Mouse (Mus musculus) hindbrain, embryonic 10.5 days (tissue): ENCODE results near the gene Bdh1. TPM values are rescaled to one million over a fixed set of nuclear protein-coding genes. Genes with fewer than 3 reads are reported as not detected.

Experiments used
- DNase-seq: peaks from one replicate; pipeline ENCODE4 v3.0.0-alpha.2; 2017; ENCODE audit warnings: low spot score
- H3K27ac ChIP-seq: fragments of 300-500 bp; sonication (generic); 2 replicates; pipeline ENCODE4 v1.5.1; 2016; ENCODE audit warnings: mild to moderate bottlenecking, moderate library complexity
- H3K27me3 ChIP-seq: fragments of 300-500 bp; sonication (generic); 2 replicates; pipeline ENCODE4 v1.6.1; 2016; ENCODE audit warnings: mild to moderate bottlenecking; ENCODE audit not compliant: poor library complexity, insufficient read depth, severe bottlenecking
- H3K36me3 ChIP-seq: fragments of 300-500 bp; sonication (generic); 2 replicates; pipeline ENCODE4 v1.6.1; 2016; ENCODE audit warnings: mild to moderate bottlenecking, moderate library complexity
- H3K4me1 ChIP-seq: fragments of 300-500 bp; sonication (generic); replicated peaks from 2 replicates; pipeline ENCODE4 v1.6.1; 2016; ENCODE audit warnings: mild to moderate bottlenecking
- H3K4me3 ChIP-seq: fragments of 300-500 bp; sonication (generic); 2 replicates; pipeline ENCODE4 v1.5.1; 2016; ENCODE audit warnings: mild to moderate bottlenecking, moderate library complexity
- H3K9me3 ChIP-seq: fragments of 300-500 bp; sonication (generic); 2 replicates; pipeline ENCODE4 v1.6.1; 2016; ENCODE audit warnings: mild to moderate bottlenecking, moderate library complexity
- WGBS: fragments of 180-500 bp; shearing (Covaris S2); methylation state at CpG from one replicate; pipeline ENCODE4 v1.1.7; 2016; 5-methylcytosine and 5-hydroxymethylcytosine counted together
- polyA plus RNA-seq: library from polyadenylated mRNA; unstranded; fragments of >200 nt; fragmentation: Nextera tagmentation; extraction: Ambion mirVana; gene quantifications from 2 replicates; pipeline ENCODE4 v1.2.1, GENCODE M21; 2016

Gene Bdh1
- polyA plus RNA-seq, 1 experiment from 2014 or later, result 28.8 TPM

DNA sequence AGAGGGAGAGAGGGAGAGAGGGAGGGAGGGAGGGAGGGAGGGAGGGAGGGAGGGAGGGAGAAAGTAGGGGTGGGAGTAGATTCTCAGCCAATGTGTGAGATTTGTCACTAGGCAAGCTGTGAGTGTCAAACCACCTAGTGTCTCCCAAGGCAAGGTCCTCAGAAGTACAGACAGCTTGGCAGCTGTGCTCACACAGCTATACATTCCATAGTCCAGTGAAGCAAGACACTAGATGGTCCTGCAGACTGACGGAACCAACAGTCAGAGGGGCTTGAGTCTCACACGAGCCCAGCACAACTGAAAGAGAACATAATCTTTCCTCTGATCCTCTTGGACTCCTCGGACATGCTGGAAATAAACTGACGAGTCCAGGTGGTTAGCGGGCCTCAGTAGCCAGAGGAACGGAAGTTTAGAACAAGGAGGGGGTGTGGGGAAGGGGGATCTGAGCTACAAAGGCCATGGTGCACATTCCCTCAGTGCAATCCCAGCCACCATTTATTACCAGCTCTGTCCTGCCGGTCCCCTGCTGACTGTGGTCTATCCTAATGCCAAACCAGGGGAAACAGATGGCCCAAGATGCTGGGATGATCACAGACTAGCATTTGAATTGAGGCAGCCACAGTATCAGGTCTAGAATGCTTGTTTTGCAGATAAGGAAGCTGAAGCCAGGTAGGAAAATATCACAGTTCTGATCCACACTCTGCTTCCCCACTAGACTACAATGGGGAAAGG lies 55.0 kb downstream of the Bdh1 start:
- 63% methylated on average over 7 of the region's 7 CpGs for whole genome bisulfite sequencing
- H3K27ac ChIP-seq, result no peak overlapping the region

GRCm38 (mm10) chr16:31485336-31485735 lies 63.3 kb downstream of the Bdh1 start:
- whole genome bisulfite sequencing, result 88% methylated on average over 5 of the region's 5 CpGs
- no peak for DNase-seq
- H3K36me3 ChIP-seq, result no peaks in the 10 kb centered on the region

More for the DNA sequence above, 55.0 kb downstream of the Bdh1 start:
- H3K4me1 ChIP-seq, result peaks cover 12% of the 10 kb centered on the region; the same call in 1 of the 2 replicates
- no peak for DNase-seq
- H3K9me3 ChIP-seq, result peaks cover 9% of the 10 kb centered on the region; the same call in 1 of the 2 replicates
- no peaks in the 10 kb centered on the region for H3K36me3 ChIP-seq
- no peak overlapping the region for H3K4me3 ChIP-seq
- H3K27me3 ChIP-seq, result no peaks in the 10 kb centered on the region

GRCm38 (mm10) chr16:31487266-31487665 lies 65.2 kb downstream of the Bdh1 start:
- Histone ChIP-seq H3K36me3 (no peaks in the 10 kb centered on the region), H3K27ac (0 out of 2 replicates have a peak overlapping the region, but pooled peaks have one; percentile 8), H3K4me3 (no peak overlapping the region), H3K27me3 (peaks cover 13% of the 10 kb centered on the region; the same call in 1 of the 2 replicates), H3K9me3 (no peaks in the 10 kb centered on the region), H3K4me1 (peaks cover 23% of the 10 kb centered on the region)
- DNase-seq, result no peak
- WGBS, result 80% methylated on average over 3 of the region's 3 CpGs

More at GRCm38 (mm10) chr16:31485336-31485735, 63.3 kb downstream of the Bdh1 start:
- Histone ChIP-seq H3K4me3 (no peak overlapping the region), H3K4me1 (peaks cover 23% of the 10 kb centered on the region), H3K27me3 (no peaks in the 10 kb centered on the region), H3K9me3 (no peaks in the 10 kb centered on the region), H3K27ac (no peak overlapping the region)

DNA sequence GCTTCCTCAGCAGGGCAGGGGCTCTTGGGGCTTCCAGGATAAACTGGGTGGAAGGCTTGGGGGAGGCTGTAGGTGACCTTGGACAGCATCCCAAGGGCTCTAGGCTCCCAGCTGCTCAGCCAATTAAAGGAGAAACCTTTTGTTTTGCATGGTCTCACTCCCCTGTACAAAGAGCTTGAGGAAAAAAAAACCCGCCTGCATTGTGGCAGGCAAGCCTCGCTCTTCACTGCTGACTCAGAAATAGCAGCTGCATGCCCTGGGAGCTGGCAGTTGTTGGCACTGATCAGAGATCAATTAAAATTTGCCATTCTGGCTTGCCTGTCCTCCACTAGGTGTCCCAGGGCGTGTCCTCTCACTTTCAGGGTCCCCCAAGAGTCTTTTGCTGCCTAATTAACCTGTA lies 67.0 kb downstream of the Bdh1 start:
- H3K4me1 ChIP-seq, result peaks cover 42% of the 10 kb centered on the region
- no peak for DNase-seq
- 29% methylated on average over 3 of the region's 3 CpGs for WGBS
- H3K36me3 ChIP-seq, result no peaks in the 10 kb centered on the region
- no peaks in the 10 kb centered on the region for H3K9me3 ChIP-seq
- no peak overlapping the region for H3K4me3 ChIP-seq
- H3K27me3 ChIP-seq, result peaks cover 21% of the 10 kb centered on the region; the same call in 1 of the 2 replicates
- H3K27ac ChIP-seq, result peak overlapping the region; percentile 36

DNA sequence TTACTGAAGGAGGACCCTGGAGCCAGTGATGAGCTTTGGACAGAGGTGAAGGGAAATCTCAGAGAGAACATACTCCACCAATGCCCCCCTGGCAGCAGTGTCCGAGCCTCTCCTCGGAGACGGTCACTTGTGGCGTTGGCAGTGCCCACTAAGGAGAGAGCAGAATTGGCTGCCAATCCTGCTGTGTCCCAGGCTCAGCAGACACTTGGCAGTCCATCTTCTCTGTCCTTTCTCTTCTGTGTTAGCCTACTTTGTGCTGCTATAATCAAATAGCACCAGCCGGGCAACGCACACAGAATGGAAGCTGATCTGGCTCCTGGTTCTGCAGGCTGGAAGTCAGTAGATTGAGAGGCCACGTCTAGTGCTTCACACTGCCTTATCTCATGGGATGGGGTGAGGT lies 68.9 kb downstream of the Bdh1 start:
- Histone ChIP-seq H3K27ac (no peak overlapping the region), H3K9me3 (no peaks in the 10 kb centered on the region), H3K4me1 (peaks cover 56% of the 10 kb centered on the region), H3K4me3 (no peak overlapping the region), H3K27me3 (peaks cover 24% of the 10 kb centered on the region; the same call in 1 of the 2 replicates), H3K36me3 (no peaks in the 10 kb centered on the region)
- no peak for DNase-seq
- whole genome bisulfite sequencing, result 92% methylated on average over 7 of the region's 7 CpGs

DNA sequence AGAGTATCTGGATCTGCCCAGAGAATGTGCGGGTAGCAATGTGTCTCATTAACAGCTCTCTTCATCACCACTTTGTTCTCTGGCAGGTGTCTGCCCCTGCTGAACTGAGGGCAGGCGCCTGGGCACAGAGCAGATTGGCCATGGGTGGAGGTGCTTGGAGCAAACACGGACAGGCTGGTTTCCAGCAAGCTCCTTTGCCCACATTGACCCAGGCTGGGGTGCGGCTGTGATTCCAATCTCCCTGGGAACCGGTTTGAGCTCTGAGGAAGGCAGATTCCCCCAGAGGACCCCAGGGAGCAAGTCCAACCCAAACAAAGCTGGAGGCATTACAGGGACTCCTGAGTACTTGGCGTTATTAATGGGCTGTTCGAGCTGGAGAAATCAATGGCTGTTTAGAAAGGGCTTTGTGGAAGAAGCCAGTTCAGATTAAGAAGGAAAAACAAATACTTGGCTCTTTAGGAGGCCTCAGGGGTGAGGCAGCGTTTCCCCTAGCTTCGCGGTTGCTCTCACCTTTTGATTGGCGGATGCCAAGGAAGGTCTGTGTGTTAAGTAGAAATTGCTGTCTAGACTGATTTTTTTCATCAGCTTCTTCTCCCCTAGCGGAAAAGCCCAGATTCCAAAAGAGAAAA lies 71.0 kb downstream of the Bdh1 start:
- Histone ChIP-seq H3K9me3 (no peaks in the 10 kb centered on the region), H3K36me3 (no peaks in the 10 kb centered on the region), H3K27me3 (peaks cover 24% of the 10 kb centered on the region; the same call in 1 of the 2 replicates), H3K27ac (peak overlapping the region; percentile 80), H3K4me1 (peaks cover 48% of the 10 kb centered on the region), H3K4me3 (no peak overlapping the region)
- DNase-seq, result no peak
- WGBS, result 27% methylated on average over 12 of the region's 12 CpGs

DNA sequence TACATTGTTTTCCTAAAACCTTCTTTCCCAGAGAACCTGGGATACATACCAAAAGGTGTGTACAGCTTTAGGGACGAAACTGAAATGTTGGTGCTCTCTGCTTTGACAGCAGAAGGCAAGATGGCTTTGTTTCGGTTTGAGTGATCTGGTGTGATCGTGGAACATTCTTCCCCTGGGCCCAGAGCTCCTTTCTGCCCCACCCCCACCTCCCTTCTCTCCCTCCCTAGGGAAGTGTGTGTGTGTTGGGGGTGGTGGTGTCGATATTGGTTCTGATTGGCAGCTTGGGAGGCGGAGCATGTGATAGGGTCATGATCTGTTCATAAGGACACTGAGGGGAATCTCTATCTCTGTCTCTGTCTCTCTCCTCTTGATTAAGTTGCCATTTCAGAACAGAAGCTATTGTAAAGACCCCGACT lies 71.5 kb downstream of the Bdh1 start:
- Histone ChIP-seq H3K4me3 (no peak overlapping the region), H3K27me3 (peaks cover 24% of the 10 kb centered on the region; the same call in 1 of the 2 replicates), H3K27ac (peak overlapping the region; percentile 80), H3K9me3 (no peaks in the 10 kb centered on the region), H3K4me1 (peaks cover 43% of the 10 kb centered on the region), H3K36me3 (no peaks in the 10 kb centered on the region)
- 30% methylated on average over 6 of the region's 6 CpGs for WGBS
- DNase-seq, result peak; percentile 36

- H3K4me1 ChIP-seq, result peaks cover 39% of the 10 kb centered on the region
Observed at GRCm38 (mm10) chr16:31493991-31494390, 71.9 kb downstream of the Bdh1 start.

DNA sequence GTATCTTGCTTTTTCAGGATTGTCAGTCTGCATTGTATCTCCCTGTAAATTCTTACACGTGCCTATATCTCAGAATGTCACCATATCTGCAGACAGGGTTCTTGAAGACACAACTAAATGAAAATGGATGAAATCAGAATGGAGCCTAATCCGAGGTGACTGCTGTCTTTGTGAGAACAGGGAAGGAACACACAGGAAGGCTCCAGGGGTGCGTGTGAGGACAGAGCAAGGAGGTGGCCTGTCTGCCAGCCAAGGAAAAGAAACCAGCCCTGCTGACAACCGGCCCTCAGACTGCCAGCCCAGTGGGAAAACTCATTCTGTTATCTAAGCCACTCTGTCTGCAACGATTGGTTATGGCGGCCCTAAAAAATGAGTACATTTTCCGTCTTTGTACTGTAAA lies 73.3 kb downstream of the Bdh1 start:
- no peaks in the 10 kb centered on the region for H3K9me3 ChIP-seq
- H3K36me3 ChIP-seq, result no peaks in the 10 kb centered on the region
- DNase-seq, result no peak
- H3K27ac ChIP-seq, result peak overlapping the region; percentile 80; the same call in 1 of the 2 replicates
- H3K27me3 ChIP-seq, result peaks cover 28% of the 10 kb centered on the region; the same call in 1 of the 2 replicates
- 76% methylated on average over 7 of the region's 7 CpGs for WGBS
- H3K4me3 ChIP-seq, result no peak overlapping the region
- H3K4me1 ChIP-seq, result peaks cover 43% of the 10 kb centered on the region

More at GRCm38 (mm10) chr16:31493991-31494390, 71.9 kb downstream of the Bdh1 start:
- H3K9me3 ChIP-seq, result no peaks in the 10 kb centered on the region
- peak; percentile 35 for DNase-seq
- peak overlapping the region; percentile 80 for H3K27ac ChIP-seq
- H3K4me3 ChIP-seq, result no peak overlapping the region
- WGBS, result 39% methylated on average over 6 of the region's 6 CpGs
- peaks cover 24% of the 10 kb centered on the region; the same call in 1 of the 2 replicates for H3K27me3 ChIP-seq
- H3K36me3 ChIP-seq, result no peaks in the 10 kb centered on the region

DNA sequence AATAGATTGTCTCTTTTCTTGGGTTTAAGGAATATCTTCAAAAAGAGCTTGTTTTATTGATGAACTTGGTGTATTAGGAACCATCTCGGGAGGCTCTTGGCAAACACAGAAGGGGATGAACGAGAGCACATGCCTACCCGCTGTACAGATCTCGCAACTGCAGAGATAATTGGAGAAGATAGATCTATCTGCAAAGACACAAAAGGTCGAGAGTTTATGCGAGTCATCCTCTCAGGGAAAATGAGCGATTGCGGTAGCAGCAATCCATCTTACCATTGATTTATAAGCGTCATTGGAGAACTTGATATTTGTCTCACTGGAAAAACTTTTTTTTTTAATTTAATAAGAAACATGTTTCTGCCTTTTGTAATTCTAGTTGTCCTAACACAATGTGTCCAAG lies 73.7 kb downstream of the Bdh1 start:
- Histone ChIP-seq H3K4me1 (peaks cover 47% of the 10 kb centered on the region), H3K27ac (no peak overlapping the region), H3K9me3 (no peaks in the 10 kb centered on the region), H3K4me3 (no peak overlapping the region), H3K27me3 (peaks cover 28% of the 10 kb centered on the region; the same call in 1 of the 2 replicates), H3K36me3 (no peaks in the 10 kb centered on the region)
- WGBS, result 88% methylated on average over 9 of the region's 9 CpGs
- no peak for DNase-seq

DNA sequence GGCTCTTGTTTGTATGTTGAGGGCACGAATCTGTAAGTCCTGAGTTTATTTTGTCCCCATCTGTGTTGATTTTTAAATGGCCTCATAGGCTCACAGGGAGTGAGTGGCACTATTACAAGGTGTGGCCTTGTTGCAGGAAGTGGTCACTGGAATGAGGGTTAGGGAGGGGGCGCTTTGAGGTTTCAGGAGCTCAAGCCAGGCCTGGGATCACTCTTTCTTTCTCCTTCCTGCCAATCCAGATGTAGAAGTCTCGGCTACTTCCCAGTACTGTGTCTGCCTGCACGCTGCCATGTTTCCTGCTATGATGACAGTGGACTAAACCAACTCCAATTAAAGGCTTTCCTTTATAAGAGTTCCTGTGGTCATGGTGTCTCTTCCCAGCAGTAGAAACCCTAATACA lies 76.3 kb downstream of the Bdh1 start:
- Histone ChIP-seq H3K27me3 (peaks cover 7% of the 10 kb centered on the region; the same call in 1 of the 2 replicates), H3K9me3 (no peaks in the 10 kb centered on the region), H3K4me1 (peaks cover 55% of the 10 kb centered on the region), H3K27ac (no peak overlapping the region; the same call in 1 of the 2 replicates), H3K4me3 (no peak overlapping the region), H3K36me3 (no peaks in the 10 kb centered on the region)
- WGBS, result 83% methylated on average over 4 of the region's 4 CpGs
- DNase-seq, result no peak

DNA sequence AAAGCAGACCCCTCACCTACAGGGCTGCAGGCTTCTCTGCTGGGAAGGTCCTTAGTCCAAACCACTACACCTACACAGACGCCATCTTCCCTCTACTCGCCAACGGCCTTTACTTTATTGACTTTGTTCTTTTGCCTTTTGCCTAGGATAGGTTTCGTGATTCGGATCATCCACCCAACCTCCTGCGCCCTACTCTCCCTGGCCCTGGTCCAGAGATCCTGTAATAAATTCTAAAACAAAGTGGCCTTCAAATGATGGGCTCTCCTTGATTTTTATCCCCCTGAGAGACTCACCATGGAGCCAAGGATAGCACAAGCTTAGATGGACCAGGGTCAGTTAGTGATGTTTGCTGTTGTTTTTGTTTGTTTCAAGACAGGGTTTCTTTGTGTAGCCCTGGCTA lies 76.9 kb downstream of the Bdh1 start:
- WGBS, result 96% methylated on average over 6 of the region's 6 CpGs
- DNase-seq, result no peak
- Histone ChIP-seq H3K4me1 (peaks cover 49% of the 10 kb centered on the region), H3K4me3 (no peak overlapping the region), H3K27ac (no peak overlapping the region; the same call in 1 of the 2 replicates), H3K9me3 (no peaks in the 10 kb centered on the region), H3K36me3 (no peaks in the 10 kb centered on the region), H3K27me3 (peaks cover 11% of the 10 kb centered on the region; the same call in 1 of the 2 replicates)
